Mouse (Mus musculus): ENCODE measurements around the gene Lurap1l.

DNA sequence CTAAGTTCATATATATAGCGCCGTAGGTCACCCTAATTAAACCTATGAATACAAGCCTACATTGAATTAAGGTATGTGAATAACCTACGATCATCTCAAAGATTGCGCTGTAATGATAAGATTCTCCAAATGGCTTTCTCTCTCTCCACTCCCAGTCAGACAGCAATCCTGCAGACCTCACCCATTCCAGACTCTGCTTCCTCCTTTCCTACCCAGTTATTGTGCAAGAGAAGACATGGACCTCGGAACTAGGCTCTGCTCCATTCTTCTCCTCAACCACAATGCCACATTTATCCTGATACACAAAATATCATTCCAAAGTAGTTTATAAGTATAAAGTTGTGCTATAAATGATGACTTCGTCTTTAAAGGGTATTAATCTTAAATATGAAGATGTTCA, 19.4 kb upstream of the Lurap1l start:
- TF ChIP-seq POLR2A (IDR thresholded peaks at IDR 0.05; ENCODE audit: low read depth, low read length) (no peak), CTCF (IDR thresholded peaks at IDR 0.05; ENCODE audit: extremely low read depth, insufficient read length, insufficient replicate concordance, low read depth, low read length) (no peak)

All from small intestine, adult 2 months (tissue).